Mouse (Mus musculus): ENCODE measurements around the gene Fig4. TPM values are rescaled to one million over a fixed set of nuclear protein-coding genes. Genes with fewer than 3 reads are reported as not detected.
A peak's percentile ranks its signal among the peaks of the same experiment; 100 is the strongest.

The Fig4 gene
- polyA plus RNA-seq, 1 experiment from 2014 or later, result 37.4 TPM

- Histone ChIP-seq H3K4me2 (no peak overlapping the region), H3K9ac (ENCODE audit: low read depth, low read length) (no peak overlapping the region), H3K27me3 (ENCODE audit: control insufficient read depth, insufficient read depth, low read length) (no peaks in the 10 kb centered on the region), H3K9me3 (replicated peaks; ENCODE audit: control insufficient read depth, low read length) (no peaks in the 10 kb centered on the region), H3K4me1 (ENCODE audit: control insufficient read depth, insufficient read depth, low read length) (peaks cover 6% of the 10 kb centered on the region), H3K36me3 (ENCODE audit: control insufficient read depth, insufficient read depth, low read length) (peaks cover 6% of the 10 kb centered on the region; the same call in 1 of the 2 replicates), H3K27ac (ENCODE audit: low read depth, low read length) (no peak overlapping the region), H3K4me3 (ENCODE audit: low read depth, low read length) (no peak overlapping the region)
- WGBS (ENCODE audit: insufficient replicate concordance), result 82% methylated on average over 8 of the region's 8 CpGs
- no peak for ATAC-seq (replicated peaks; ENCODE audit: insufficient number of reproducible peaks, low FRiP score, low TSS enrichment)
These were observed 53.9 kb downstream of the Fig4 start for GRCm38 (mm10) chr10:41249006-41249659.

GRCm38 (mm10) chr10:41247800-41248473, 55.1 kb downstream of the Fig4 start:
- H3K36me3 ChIP-seq (ENCODE audit: control insufficient read depth, insufficient read depth, low read length), result 0 out of 2 replicates have a peak, but pooled peaks cover 2% of the 10 kb centered on the region
- no peaks in the 10 kb centered on the region for H3K9me3 ChIP-seq (replicated peaks; ENCODE audit: control insufficient read depth, low read length)
- H3K9ac ChIP-seq (ENCODE audit: low read depth, low read length), result no peak overlapping the region
- peaks cover 6% of the 10 kb centered on the region for H3K4me1 ChIP-seq (ENCODE audit: control insufficient read depth, insufficient read depth, low read length)
- no peak overlapping the region for H3K4me2 ChIP-seq
- no peak overlapping the region for H3K27ac ChIP-seq (ENCODE audit: low read depth, low read length)
- 64% methylated on average over 5 of the region's 5 CpGs for WGBS (ENCODE audit: insufficient replicate concordance)
- H3K27me3 ChIP-seq (ENCODE audit: control insufficient read depth, insufficient read depth, low read length), result no peaks in the 10 kb centered on the region
- H3K4me3 ChIP-seq (ENCODE audit: low read depth, low read length), result no peak overlapping the region
- ATAC-seq (replicated peaks; ENCODE audit: insufficient number of reproducible peaks, low FRiP score, low TSS enrichment), result no peak

- ATAC-seq (replicated peaks; ENCODE audit: insufficient number of reproducible peaks, low FRiP score, low TSS enrichment), result no peak
- no peak overlapping the region for H3K4me3 ChIP-seq (ENCODE audit: low read depth, low read length)
- no peaks in the 10 kb centered on the region for H3K36me3 ChIP-seq (ENCODE audit: control insufficient read depth, insufficient read depth, low read length)
- H3K27ac ChIP-seq (ENCODE audit: low read depth, low read length), result no peak overlapping the region
- 74% methylated on average over 5 of the region's 5 CpGs for WGBS (ENCODE audit: insufficient replicate concordance)
- H3K9me3 ChIP-seq (replicated peaks; ENCODE audit: control insufficient read depth, low read length), result no peaks in the 10 kb centered on the region
- peaks cover 8% of the 10 kb centered on the region for H3K4me1 ChIP-seq (ENCODE audit: control insufficient read depth, insufficient read depth, low read length)
- no peak overlapping the region for H3K4me2 ChIP-seq
- H3K9ac ChIP-seq (ENCODE audit: low read depth, low read length), result no peak overlapping the region
- no peaks in the 10 kb centered on the region for H3K27me3 ChIP-seq (ENCODE audit: control insufficient read depth, insufficient read depth, low read length)
These were observed 56.9 kb downstream of the Fig4 start for GRCm38 (mm10) chr10:41246111-41246510.

- no peak overlapping the region for H3K9ac ChIP-seq (ENCODE audit: low read depth, low read length)
- H3K9me3 ChIP-seq (replicated peaks; ENCODE audit: control insufficient read depth, low read length), result no peaks in the 10 kb centered on the region
- no peaks in the 10 kb centered on the region for H3K27me3 ChIP-seq (ENCODE audit: control insufficient read depth, insufficient read depth, low read length)
- no peaks in the 10 kb centered on the region for H3K36me3 ChIP-seq (ENCODE audit: control insufficient read depth, insufficient read depth, low read length)
- no peak overlapping the region for H3K4me3 ChIP-seq (ENCODE audit: low read depth, low read length)
- no peak for ATAC-seq (replicated peaks; ENCODE audit: insufficient number of reproducible peaks, low FRiP score, low TSS enrichment)
- 73% methylated on average over 6 of the region's 6 CpGs for WGBS (ENCODE audit: insufficient replicate concordance)
- H3K4me1 ChIP-seq (ENCODE audit: control insufficient read depth, insufficient read depth, low read length), result peaks cover 9% of the 10 kb centered on the region
- H3K4me2 ChIP-seq, result no peak overlapping the region
- no peak overlapping the region for H3K27ac ChIP-seq (ENCODE audit: low read depth, low read length)
These were observed 57.6 kb downstream of the Fig4 start for GRCm38 (mm10) chr10:41245477-41245876.

- no peaks in the 10 kb centered on the region for H3K27me3 ChIP-seq (ENCODE audit: control insufficient read depth, insufficient read depth, low read length)
- H3K36me3 ChIP-seq (ENCODE audit: control insufficient read depth, insufficient read depth, low read length), result no peaks in the 10 kb centered on the region
- H3K27ac ChIP-seq (ENCODE audit: low read depth, low read length), result no peak overlapping the region
- no peak overlapping the region for H3K4me3 ChIP-seq (ENCODE audit: low read depth, low read length)
- H3K4me2 ChIP-seq, result no peak overlapping the region
- no peak overlapping the region for H3K9ac ChIP-seq (ENCODE audit: low read depth, low read length)
- H3K9me3 ChIP-seq (replicated peaks; ENCODE audit: control insufficient read depth, low read length), result no peaks in the 10 kb centered on the region
- WGBS (ENCODE audit: insufficient replicate concordance), result 85% methylated on average over 6 of the region's 6 CpGs
- peaks cover 9% of the 10 kb centered on the region for H3K4me1 ChIP-seq (ENCODE audit: control insufficient read depth, insufficient read depth, low read length)
- no peak for ATAC-seq (replicated peaks; ENCODE audit: insufficient number of reproducible peaks, low FRiP score, low TSS enrichment)
These were observed 58.0 kb downstream of the Fig4 start for GRCm38 (mm10) chr10:41245028-41245427.

GRCm38 (mm10) chr10:41243930-41244329, 59.1 kb downstream of the Fig4 start:
- 93% methylated on average over 6 of the region's 6 CpGs for WGBS (ENCODE audit: insufficient replicate concordance)
- no peak overlapping the region for H3K9ac ChIP-seq (ENCODE audit: low read depth, low read length)
- no peaks in the 10 kb centered on the region for H3K36me3 ChIP-seq (ENCODE audit: control insufficient read depth, insufficient read depth, low read length)

GRCm38 (mm10) chr10:41241558-41242242, 61.4 kb downstream of the Fig4 start:
- Histone ChIP-seq H3K27me3 (ENCODE audit: control insufficient read depth, insufficient read depth, low read length) (no peaks in the 10 kb centered on the region), H3K4me1 (ENCODE audit: control insufficient read depth, insufficient read depth, low read length) (peaks cover 7% of the 10 kb centered on the region), H3K4me2 (no peak overlapping the region), H3K36me3 (ENCODE audit: control insufficient read depth, insufficient read depth, low read length) (no peaks in the 10 kb centered on the region), H3K4me3 (ENCODE audit: low read depth, low read length) (no peak overlapping the region), H3K27ac (ENCODE audit: low read depth, low read length) (no peak overlapping the region), H3K9ac (ENCODE audit: low read depth, low read length) (no peak overlapping the region), H3K9me3 (replicated peaks; ENCODE audit: control insufficient read depth, low read length) (no peaks in the 10 kb centered on the region)
- no peak for ATAC-seq (replicated peaks; ENCODE audit: insufficient number of reproducible peaks, low FRiP score, low TSS enrichment)
- WGBS (ENCODE audit: insufficient replicate concordance), result 69% methylated on average over 6 of the region's 6 CpGs

More at GRCm38 (mm10) chr10:41243930-41244329, 59.1 kb downstream of the Fig4 start:
- no peak overlapping the region for H3K27ac ChIP-seq (ENCODE audit: low read depth, low read length)
- H3K4me3 ChIP-seq (ENCODE audit: low read depth, low read length), result no peak overlapping the region
- no peak overlapping the region for H3K4me2 ChIP-seq
- no peak for ATAC-seq (replicated peaks; ENCODE audit: insufficient number of reproducible peaks, low FRiP score, low TSS enrichment)
- H3K27me3 ChIP-seq (ENCODE audit: control insufficient read depth, insufficient read depth, low read length), result no peaks in the 10 kb centered on the region
- H3K9me3 ChIP-seq (replicated peaks; ENCODE audit: control insufficient read depth, low read length), result no peaks in the 10 kb centered on the region
- H3K4me1 ChIP-seq (ENCODE audit: control insufficient read depth, insufficient read depth, low read length), result peaks cover 9% of the 10 kb centered on the region

- no peaks in the 10 kb centered on the region for H3K36me3 ChIP-seq (ENCODE audit: control insufficient read depth, insufficient read depth, low read length)
- H3K4me3 ChIP-seq (ENCODE audit: low read depth, low read length), result no peak overlapping the region
- peaks cover 7% of the 10 kb centered on the region for H3K4me1 ChIP-seq (ENCODE audit: control insufficient read depth, insufficient read depth, low read length)
- no peak overlapping the region for H3K9ac ChIP-seq (ENCODE audit: low read depth, low read length)
- no peak; the same call in 1 of the 2 replicates for ATAC-seq (replicated peaks; ENCODE audit: insufficient number of reproducible peaks, low FRiP score, low TSS enrichment)
- no peaks in the 10 kb centered on the region for H3K9me3 ChIP-seq (replicated peaks; ENCODE audit: control insufficient read depth, low read length)
- H3K27me3 ChIP-seq (ENCODE audit: control insufficient read depth, insufficient read depth, low read length), result no peaks in the 10 kb centered on the region
- WGBS (ENCODE audit: insufficient replicate concordance), result 31% methylated on average over 7 of the region's 7 CpGs
- H3K27ac ChIP-seq (ENCODE audit: low read depth, low read length), result peak overlapping the region; percentile 18; the same call in 1 of the 2 replicates
- H3K4me2 ChIP-seq, result no peak overlapping the region
These were observed 62.0 kb downstream of the Fig4 start for GRCm38 (mm10) chr10:41241080-41241479.
